ENCODE assay signal across 15 mouse cellular contexts in the genomic region with DNA sequence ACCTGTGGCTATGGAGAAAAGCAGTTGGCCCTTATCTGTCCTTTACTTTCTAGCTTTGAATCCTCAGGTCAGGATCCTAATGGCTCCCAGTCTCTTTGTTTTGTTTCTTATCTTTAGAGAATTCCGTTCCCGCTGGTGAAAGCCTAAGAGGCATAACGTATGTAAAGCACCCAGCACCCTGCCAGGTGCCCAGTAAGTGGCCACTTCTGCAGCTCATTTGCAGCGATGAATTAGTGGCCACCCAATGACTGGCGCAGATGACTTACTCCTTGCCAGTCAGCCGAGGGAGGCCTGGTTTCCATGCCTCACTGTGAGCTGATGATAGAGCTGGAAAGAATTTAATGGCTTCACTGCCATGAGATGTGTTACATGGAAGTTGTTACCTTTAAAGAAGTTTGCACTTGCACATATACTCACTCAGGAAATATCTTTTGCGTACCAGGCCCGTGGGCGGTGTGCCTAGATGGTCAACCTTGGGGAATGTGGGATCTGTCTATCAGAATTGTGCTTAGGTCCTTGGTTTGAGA. TPM values are rescaled to one million over a fixed set of nuclear protein-coding genes. Genes with fewer than 3 reads are reported as not detected.
DNase-seq lines count a peak whose midpoint lies in the region; ATAC-seq and TF ChIP-seq lines count a peak whose summit lies in the region.
"Had no signal": no experiment of that assay in that cellular context is flagged by ENCODE, and none has a peak within 500 bp of the region (broad histone marks: within the 10 kb centered on the region; RNA-seq: fewer than 3 reads in every experiment).

No protein-coding gene starts in this region.

- TF ChIP-seq POLR2A in embryonic fibroblast, embryonic 13.5 days (IDR thresholded peaks at IDR 0.05; ENCODE audit: low read depth, low read length) = no peak

- no peak overlapping the region for H3K4me2 ChIP-seq in forebrain, embryonic 13.5 days
- no peak overlapping the region for H3K4me2 ChIP-seq in forebrain, embryonic 14.5 days (ENCODE audit: low read length)
- no peak overlapping the region for H3K4me2 ChIP-seq in hindbrain, embryonic 12.5 days (replicated peaks)
- no peak overlapping the region for H3K4me2 ChIP-seq in hindbrain, embryonic 16.5 days (ENCODE audit: low read length)

- H3K9ac ChIP-seq in forebrain, embryonic 13.5 days = no peak overlapping the region
- no peak overlapping the region for H3K9ac ChIP-seq in forebrain, embryonic 14.5 days (ENCODE audit: low read length)
- no peak overlapping the region for H3K9ac ChIP-seq in hindbrain, embryonic 12.5 days
- H3K9ac ChIP-seq in hindbrain, embryonic 16.5 days (ENCODE audit: low read depth, low read length) = no peak overlapping the region
- H3K9ac ChIP-seq: intestine, embryonic 15.5 days; limb, embryonic 13.5 days; liver, postnatal 0 days; midbrain, embryonic 15.5 days; neural tube, embryonic 13.5 days; stomach, embryonic 15.5 days had no signal

- peaks cover 48% of the 10 kb centered on the region for H3K36me3 ChIP-seq in forebrain, embryonic 13.5 days (ENCODE audit: poor library complexity, severe bottlenecking)
- H3K36me3 ChIP-seq in forebrain, embryonic 14.5 days (ENCODE audit: control insufficient read depth, insufficient read depth, low read length) = peaks cover 29% of the 10 kb centered on the region
- peaks cover 21% of the 10 kb centered on the region for H3K36me3 ChIP-seq in hindbrain, embryonic 12.5 days
- no peaks in the 10 kb centered on the region for H3K36me3 ChIP-seq in hindbrain, embryonic 16.5 days (ENCODE audit: control insufficient read depth, insufficient read depth, low read length)
- H3K36me3 ChIP-seq: intestine, embryonic 15.5 days; midbrain, embryonic 15.5 days; stomach, embryonic 15.5 days had no signal

- DNase-seq in forebrain, embryonic 14.5 days (ENCODE audit: low spot score) = no peak
- DNase-seq in lung, postnatal 14 days = peak; percentile 47
- no peak for DNase-seq in embryo, embryonic 10.5 days (ENCODE audit: low spot score)
- no peak for DNase-seq in left cerebral cortex, adult 18-20 months (ENCODE audit: low spot score in 2 of 2)
- DNase-seq: thymus, postnatal 4 days had no signal

- H3K4me3 ChIP-seq in forebrain, embryonic 13.5 days = no peak overlapping the region
- no peak overlapping the region for H3K4me3 ChIP-seq in forebrain, embryonic 14.5 days (ENCODE audit: low read depth, low read length)
- no peak overlapping the region for H3K4me3 ChIP-seq in hindbrain, embryonic 12.5 days
- H3K4me3 ChIP-seq in hindbrain, embryonic 16.5 days (ENCODE audit: low read length) = no peak overlapping the region
- no peak overlapping the region for H3K4me3 ChIP-seq in embryonic fibroblast, embryonic 13.5 days (ENCODE audit: insufficient read depth, low read length)
- H3K4me3 ChIP-seq: limb, embryonic 13.5 days; midbrain, embryonic 15.5 days; neural tube, embryonic 13.5 days; stomach, embryonic 15.5 days had no signal

- H3K9me3 ChIP-seq in forebrain, embryonic 13.5 days (replicated peaks) = no peaks in the 10 kb centered on the region
- H3K9me3 ChIP-seq in forebrain, embryonic 14.5 days (replicated peaks; ENCODE audit: control insufficient read depth, low read length) = no peaks in the 10 kb centered on the region
- no peaks in the 10 kb centered on the region for H3K9me3 ChIP-seq in hindbrain, embryonic 12.5 days (replicated peaks)
- H3K9me3 ChIP-seq in hindbrain, embryonic 16.5 days (ENCODE audit: control insufficient read depth, low read length) = no peaks in the 10 kb centered on the region
- H3K9me3 ChIP-seq: intestine, embryonic 15.5 days; limb, embryonic 13.5 days; midbrain, embryonic 15.5 days; neural tube, embryonic 13.5 days; stomach, embryonic 15.5 days had no signal

- 62% methylated on average over 9 of the region's 9 CpGs for WGBS in forebrain, embryonic 13.5 days
- 70% methylated on average over 9 of the region's 9 CpGs for WGBS in forebrain, embryonic 14.5 days
- 74% methylated on average over 9 of the region's 9 CpGs for WGBS in hindbrain, embryonic 12.5 days
- WGBS in hindbrain, embryonic 16.5 days = 71% methylated on average over 9 of the region's 9 CpGs

- peaks cover 43% of the 10 kb centered on the region for H3K4me1 ChIP-seq in forebrain, embryonic 13.5 days
- H3K4me1 ChIP-seq in forebrain, embryonic 14.5 days (ENCODE audit: control insufficient read depth, insufficient read depth, low read length) = peaks cover 20% of the 10 kb centered on the region; the same call in 1 of the 2 replicates
- H3K4me1 ChIP-seq in hindbrain, embryonic 12.5 days = peaks cover 33% of the 10 kb centered on the region
- peaks cover 22% of the 10 kb centered on the region for H3K4me1 ChIP-seq in hindbrain, embryonic 16.5 days (ENCODE audit: control insufficient read depth, insufficient read depth, low read depth, low read length)
- H3K4me1 ChIP-seq in embryonic fibroblast, embryonic 13.5 days (ENCODE audit: control insufficient read depth, insufficient read depth, low read length) = 0 out of 2 replicates have a peak, but pooled peaks cover 2% of the 10 kb centered on the region

- TF ChIP-seq CTCF in embryonic fibroblast, embryonic 13.5 days (IDR thresholded peaks at IDR 0.05; ENCODE audit: borderline replicate concordance, insufficient read depth, low read length) = no peak

- H3K27me3 ChIP-seq in forebrain, embryonic 13.5 days = no peaks in the 10 kb centered on the region
- H3K27me3 ChIP-seq in forebrain, embryonic 14.5 days (replicated peaks; ENCODE audit: control insufficient read depth, insufficient read depth, low read length) = no peaks in the 10 kb centered on the region
- H3K27me3 ChIP-seq in hindbrain, embryonic 12.5 days = no peaks in the 10 kb centered on the region
- H3K27me3 ChIP-seq in hindbrain, embryonic 16.5 days (replicated peaks; ENCODE audit: control insufficient read depth, insufficient read depth, low read length) = no peaks in the 10 kb centered on the region
- H3K27me3 ChIP-seq: intestine, embryonic 15.5 days; limb, embryonic 13.5 days; midbrain, embryonic 15.5 days; neural tube, embryonic 13.5 days; stomach, embryonic 15.5 days had no signal

- peak overlapping the region; percentile 66; the same call in 1 of the 2 replicates for H3K27ac ChIP-seq in forebrain, embryonic 13.5 days
- no peak overlapping the region for H3K27ac ChIP-seq in forebrain, embryonic 14.5 days (ENCODE audit: low read depth, low read length)
- H3K27ac ChIP-seq in hindbrain, embryonic 12.5 days = peak overlapping the region; percentile 19; the same call in 1 of the 2 replicates
- H3K27ac ChIP-seq in hindbrain, embryonic 16.5 days (ENCODE audit: low read depth, low read length) = no peak overlapping the region
- H3K27ac ChIP-seq in embryonic fibroblast, embryonic 13.5 days (ENCODE audit: insufficient read depth, low read length) = peak overlapping the region; percentile 35; the same call in 1 of the 2 replicates
- H3K27ac ChIP-seq: limb, embryonic 13.5 days had no signal

- no peak for ATAC-seq in forebrain, embryonic 13.5 days
- ATAC-seq in forebrain, embryonic 14.5 days = no peak
- ATAC-seq in hindbrain, embryonic 12.5 days (ENCODE audit: low FRiP score) = no peak
- ATAC-seq in hindbrain, embryonic 16.5 days = no peak
- ATAC-seq: midbrain, embryonic 15.5 days had no signal

RNA-seq across cellular contexts. Expression of a gene that starts 20.4 kb away (rescaled TPM):
- polyA plus RNA-seq in forebrain, embryonic 13.5 days (2015; fragmentation: Nextera tagmentation; extraction: Ambion mirVana) = 23.1 and 24.6 TPM in 2 replicates
- 18.7 and 20.0 TPM in 2 replicates for polyA plus RNA-seq in forebrain, embryonic 14.5 days (2014; fragmentation: Nextera tagmentation; extraction: Ambion mirVana)
- 16.3 and 18.3 TPM in 2 replicates for polyA plus RNA-seq in hindbrain, embryonic 12.5 days (2016; fragmentation: Nextera tagmentation; extraction: Ambion mirVana)
- 9.0 TPM in 2 replicates for polyA plus RNA-seq in hindbrain, embryonic 16.5 days (2015; fragmentation: Nextera tagmentation; extraction: Ambion mirVana)
- polyA plus RNA-seq in embryonic fibroblast, embryonic 13.5 days (2011; ENCODE audit: insufficient read length, low read depth, missing spikeins) = 23.7 and 28.9 TPM in 2 replicates
- 10 to 100 TPM; 51.8 to 56.4 TPM for total RNA-seq in left cerebral cortex, adult 18-20 months (2021)

Comparison
In these comparisons a context has a peak if more than half of its experiments do, and no peak if none do; other contexts are left out.
1. H3K27ac ChIP-seq: peak in forebrain, embryonic 13.5 days (single experiment), hindbrain, embryonic 12.5 days (single experiment) and embryonic fibroblast, embryonic 13.5 days (single experiment); none in forebrain, embryonic 14.5 days (single experiment) and hindbrain, embryonic 16.5 days (single experiment).